Mouse (Mus musculus) hematopoietic stem cell, adult 5-6 weeks (primary cell): Measurements from ENCODE around the gene 8030411F24Rik. TPM values are rescaled to one million over a fixed set of nuclear protein-coding genes. Genes with fewer than 3 reads are reported as not detected.
"Not testable (repeated sequence)": the region's sequence is repeated elsewhere in the genome, so short reads cannot be mapped to it uniquely, and the experiment has no call there.

Source experiments
- ATAC-seq, 2 experiments: fragments of 125-278 bp in 1 of 2; replicated peaks in 1 of 2; 2 replicates each; pipeline ENCODE4 v1.8.0; 2016 to 2017; ENCODE audit warnings: inconsistent platforms in 2 of 2, mild to moderate bottlenecking in 2 of 2, moderate number of reproducible peaks in 2 of 2, low read depth in 1 of 2, moderate TSS enrichment in 1 of 2; ENCODE audit not compliant: low FRiP score in 2 of 2, poor library complexity in 2 of 2, severe bottlenecking in 2 of 2, insufficient read depth in 1 of 2, low TSS enrichment in 1 of 2
- total RNA-seq: library from RNA; stranded (forward); fragments of 172-1452, 232-1000 nt; gene quantifications from 2 replicates; pipeline ENCODE4 v1.2.3, GENCODE M21; 2017

Gene 8030411F24Rik
- total RNA-seq: not detected in 2 replicates

DNA sequence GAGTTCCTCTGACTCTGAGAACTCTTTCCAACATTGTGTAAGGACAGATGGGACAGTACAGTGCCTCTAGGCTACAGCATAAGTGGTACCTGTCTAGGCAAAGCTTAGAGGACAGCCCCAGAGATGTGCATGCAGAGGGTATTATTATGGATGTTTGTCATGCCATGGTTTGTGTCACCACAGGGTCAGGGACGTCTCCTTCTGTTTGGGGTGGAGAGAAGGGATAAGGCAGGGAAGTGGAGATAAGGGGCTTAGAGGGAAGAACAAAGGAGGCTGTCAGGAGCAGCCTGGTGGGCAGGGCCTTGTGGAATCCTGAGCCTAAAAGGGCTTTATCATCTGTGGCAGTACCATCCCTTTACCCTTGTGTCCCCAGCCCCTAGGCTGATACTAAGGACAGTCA, at the start of gene 8030411F24Rik:
Gene 8030411F24Rik, plus strand, starts transcription at position 301 of the 400 bp plus-strand sequence.
- ATAC-seq: no peak

DNA sequence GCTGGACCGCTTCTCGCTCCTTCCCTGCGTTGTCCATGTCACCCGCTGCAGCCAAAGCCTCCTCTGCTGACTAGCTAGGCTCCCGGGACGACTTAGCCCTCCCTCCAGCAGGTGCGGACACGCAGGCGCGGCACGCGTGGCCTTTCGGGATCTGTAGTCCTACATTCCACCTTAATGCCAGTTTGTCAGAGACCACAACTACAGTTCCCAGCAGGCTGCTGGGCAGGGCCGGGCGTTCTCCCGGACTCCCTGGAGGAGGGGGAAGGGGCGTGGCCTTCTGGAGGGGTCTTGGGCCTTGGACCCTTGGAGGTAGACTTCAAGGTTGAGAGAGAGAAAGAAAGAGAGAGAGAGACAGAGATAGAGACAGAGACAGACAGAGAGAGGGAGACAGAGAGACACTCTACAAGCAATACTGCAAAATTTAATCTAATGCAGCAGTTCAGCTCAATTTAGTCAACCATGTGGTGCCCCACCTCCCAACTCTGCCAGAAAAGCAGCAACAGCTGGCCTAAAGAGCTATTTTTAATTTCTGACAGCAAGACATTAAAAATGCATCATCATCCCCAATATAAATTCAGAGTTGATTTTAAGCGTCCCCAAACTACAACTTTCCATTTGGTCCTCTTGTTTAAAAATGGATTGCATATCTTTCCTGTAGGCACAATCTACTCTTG, 49.3 kb upstream of the 8030411F24Rik start, which contains the start of gene Napb:
Gene Napb, minus strand, starts transcription at position 141 of the 674 bp plus-strand sequence.
- ATAC-seq: peak; percentile 98 to 99

DNA sequence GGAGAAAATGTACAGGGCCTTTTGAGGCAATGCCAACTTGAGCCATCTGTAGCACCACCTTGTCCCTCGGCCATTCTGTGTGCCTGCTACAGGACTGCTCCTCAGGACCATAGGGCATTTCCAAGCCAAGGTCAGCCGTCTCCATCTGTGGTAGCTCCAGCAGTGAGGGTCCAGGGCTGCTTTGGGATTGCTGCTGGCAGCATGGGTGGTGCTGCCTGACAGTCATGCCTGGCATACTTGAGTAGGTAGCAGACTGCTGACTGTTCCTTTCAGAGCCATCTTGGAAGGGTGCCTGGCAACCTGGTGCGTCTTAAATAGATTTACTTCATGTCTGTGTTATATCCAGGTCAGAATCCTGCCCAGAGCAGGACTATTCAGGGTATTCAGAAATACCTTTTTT, 38.8 kb upstream of the 8030411F24Rik start:
- no peak for ATAC-seq

DNA sequence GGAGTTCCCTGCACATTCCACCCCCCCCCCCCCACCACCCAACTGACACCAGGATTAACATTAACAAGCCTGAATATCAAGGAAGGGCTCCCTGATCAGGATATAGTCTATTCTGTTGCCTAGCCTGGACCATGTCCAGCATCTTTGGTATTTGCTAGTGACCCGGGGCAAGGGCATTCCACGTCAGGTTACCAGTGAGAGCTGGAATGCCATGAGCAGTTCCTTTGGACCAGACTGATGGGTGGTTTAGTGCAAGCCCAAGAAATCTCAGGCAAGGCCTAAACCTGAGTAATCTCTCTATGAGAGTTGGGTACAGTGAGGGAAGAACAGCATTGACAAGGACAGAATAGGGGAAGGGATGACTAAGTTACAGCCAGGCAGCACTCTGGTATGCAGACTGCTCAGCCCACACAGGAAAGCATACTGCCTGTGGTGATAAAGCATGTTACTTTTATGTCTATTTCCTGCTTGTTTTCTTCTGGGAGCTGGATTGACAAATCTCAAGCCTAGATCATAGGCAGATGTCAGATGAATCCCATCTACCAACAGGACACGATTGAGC, 37.9 kb upstream of the 8030411F24Rik start:
- ATAC-seq: no peak

DNA sequence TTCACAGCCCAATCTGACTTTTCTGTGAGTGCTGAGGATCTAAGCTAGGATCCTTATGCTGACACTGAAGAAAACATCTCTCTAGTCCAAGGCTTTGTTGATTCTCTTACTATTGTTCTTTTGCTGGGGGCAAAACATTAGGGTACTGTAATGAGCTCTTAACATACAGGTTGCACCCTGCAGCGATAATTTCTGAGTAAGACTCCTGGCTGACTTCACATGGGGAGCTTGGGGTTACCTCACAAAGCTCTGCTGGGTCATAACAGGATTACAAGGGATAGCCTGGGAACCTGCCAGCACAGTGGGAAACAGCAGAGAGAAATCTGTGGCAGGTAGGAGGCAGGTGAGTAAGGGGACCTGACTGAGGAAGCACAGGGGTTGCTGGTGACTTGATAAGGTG, 31.8 kb upstream of the 8030411F24Rik start, which contains the start of gene Cstl1:
Gene Cstl1, plus strand, starts transcription at position 301 of the 400 bp plus-strand sequence.
- no peak for ATAC-seq

DNA sequence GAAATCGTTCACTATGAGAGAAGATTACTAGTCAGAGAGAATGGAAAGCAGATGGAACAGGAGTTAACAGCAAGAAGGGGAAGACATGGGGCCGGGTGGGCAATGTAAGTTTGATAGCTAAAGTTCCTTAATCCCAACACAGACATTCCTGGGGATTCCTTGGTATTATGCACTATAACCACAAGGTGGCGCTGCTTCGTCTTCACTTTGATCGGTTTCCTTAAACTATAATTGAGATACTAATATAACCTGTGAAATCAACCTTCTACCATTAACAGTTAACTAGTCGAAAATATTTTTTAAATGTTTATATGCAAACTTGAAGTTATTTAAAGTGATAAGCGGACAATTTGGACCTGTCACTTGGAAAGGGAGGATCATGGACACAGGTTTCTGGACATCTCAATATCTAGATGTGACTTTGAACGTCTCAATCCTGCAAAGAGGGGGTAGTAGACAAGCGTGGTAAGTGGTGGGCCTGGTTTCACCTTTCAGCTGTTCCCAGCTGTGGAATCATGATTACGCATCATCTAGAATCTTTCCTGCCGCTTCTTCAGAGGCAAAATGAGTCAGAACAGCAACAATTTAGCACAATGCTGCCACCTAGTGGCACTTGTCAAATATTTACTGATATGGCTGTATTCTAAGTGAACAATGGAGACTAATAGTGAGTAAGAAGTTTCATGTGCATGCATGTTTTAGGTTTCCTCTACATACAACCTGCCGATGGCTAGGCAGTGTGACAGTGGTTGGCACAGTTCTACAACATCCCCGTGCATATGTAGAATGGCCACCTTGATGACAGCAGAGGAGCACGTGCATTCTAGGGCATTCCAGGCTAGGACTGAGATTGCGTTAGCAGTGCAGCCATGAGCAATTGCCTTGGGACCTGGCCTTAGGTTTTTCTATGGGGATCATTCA, 29.7 kb upstream of the 8030411F24Rik start:
- peak; percentile 87 for ATAC-seq

DNA sequence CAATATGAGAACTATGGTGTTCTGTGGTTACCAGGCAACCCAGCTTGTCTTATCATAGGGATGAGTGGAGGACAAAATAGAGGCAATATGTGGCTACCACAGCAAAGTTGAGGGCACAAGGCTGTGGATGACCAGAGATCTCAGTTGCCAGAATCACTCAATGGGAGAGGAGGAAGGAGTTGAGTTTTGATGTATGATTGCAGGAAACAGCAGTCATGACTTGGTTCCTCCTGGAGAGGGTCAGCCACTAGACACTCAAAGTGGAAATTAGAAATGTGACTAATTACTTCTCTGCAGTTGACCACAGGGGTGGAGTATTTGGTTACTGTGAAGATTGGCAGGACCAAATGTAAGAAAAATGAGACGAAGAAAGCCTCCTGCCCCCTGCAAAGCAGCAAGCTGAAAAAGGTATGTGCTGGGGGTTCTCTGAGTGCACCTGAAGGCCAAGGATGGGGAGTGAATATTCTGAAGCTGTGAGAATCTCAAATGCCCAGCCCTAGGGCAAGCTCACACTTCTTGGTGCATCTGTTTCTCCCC, 27.4 kb upstream of the 8030411F24Rik start:
- peak in 1 of 2 experiments; percentile 36; a peak in 1 of 4 replicates for ATAC-seq

DNA sequence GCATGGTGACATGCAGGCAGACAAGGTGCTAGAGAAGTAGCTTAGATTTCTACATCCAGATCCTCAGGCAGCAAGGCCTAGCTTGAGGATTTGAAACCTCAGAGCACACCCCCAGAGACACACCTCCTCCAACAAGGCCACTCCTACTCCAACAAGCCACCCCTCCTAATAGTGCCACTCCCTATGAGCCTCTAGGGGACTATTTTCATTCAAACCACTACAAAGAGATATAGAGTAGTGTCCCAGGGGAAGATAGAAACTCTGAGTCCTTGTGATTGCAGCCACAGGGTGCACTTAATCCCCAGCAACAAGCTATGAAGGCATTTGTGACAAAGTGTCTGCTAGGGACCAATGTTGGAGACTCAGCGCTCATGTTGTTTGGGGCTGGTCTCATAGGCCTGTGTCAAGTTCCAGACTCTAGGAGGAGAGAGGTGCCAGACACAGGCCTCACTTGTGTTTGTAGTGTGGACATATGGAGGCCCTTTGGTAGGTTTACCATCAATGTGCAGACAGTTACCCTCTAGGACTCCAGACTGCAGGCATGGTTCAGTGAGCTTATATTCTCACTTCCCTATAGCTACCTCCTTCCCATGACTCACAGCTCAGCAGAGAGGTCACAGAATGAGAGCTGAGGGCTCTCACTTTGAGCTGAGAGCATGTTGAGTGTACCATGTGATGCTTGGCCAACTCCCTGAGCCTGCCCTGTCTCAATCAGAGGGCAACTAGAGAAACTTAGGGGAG, 18.0 kb upstream of the 8030411F24Rik start:
- ATAC-seq: no peak

DNA sequence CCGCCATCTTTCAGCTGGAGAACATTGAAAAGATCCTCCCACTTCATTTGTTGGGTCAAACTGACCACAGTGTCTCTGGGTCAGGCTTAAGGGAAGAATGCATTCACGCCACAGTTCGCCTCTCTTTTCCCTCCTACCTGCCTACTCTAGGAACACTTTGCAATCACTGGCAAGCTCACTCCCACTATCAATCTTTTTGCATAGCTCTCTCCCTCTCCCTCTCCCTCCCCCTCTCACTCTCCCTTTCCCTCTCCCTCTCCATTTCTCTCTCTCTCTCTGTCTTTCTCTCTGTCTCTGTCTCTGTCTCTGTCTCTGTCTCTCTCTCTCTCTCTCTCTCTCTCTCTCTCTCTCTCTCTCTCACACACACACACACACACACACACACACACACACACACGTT, 10.4 kb upstream of the 8030411F24Rik start, which contains the start of gene Cst11:
Gene Cst11, minus strand, starts transcription at position 101 of the 400 bp plus-strand sequence.
- ATAC-seq: not testable (repeated sequence)

DNA sequence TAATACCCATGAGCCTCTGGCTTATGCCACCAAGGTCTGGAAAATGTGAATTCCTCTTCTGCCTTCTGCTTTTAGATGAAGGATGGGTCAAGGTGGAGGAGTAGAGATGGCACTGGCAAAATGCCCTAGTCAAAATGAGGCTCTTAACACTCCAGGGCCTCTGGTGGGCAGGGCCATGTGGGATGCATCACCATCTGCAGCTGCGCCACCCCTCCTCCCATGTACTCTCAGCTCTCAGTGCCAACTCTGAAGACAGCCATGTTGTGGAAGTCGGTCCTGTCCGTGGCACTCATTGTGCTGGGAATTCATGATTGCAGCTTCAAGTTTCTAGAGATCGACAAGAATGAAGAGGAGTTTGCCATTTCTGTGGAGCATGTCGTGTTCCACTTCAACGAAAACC, 7.3 kb downstream of the 8030411F24Rik start, which contains the start of gene Cst12:
Gene Cst12, plus strand, starts transcription at position 220 of the 400 bp plus-strand sequence.
- ATAC-seq: no peak

DNA sequence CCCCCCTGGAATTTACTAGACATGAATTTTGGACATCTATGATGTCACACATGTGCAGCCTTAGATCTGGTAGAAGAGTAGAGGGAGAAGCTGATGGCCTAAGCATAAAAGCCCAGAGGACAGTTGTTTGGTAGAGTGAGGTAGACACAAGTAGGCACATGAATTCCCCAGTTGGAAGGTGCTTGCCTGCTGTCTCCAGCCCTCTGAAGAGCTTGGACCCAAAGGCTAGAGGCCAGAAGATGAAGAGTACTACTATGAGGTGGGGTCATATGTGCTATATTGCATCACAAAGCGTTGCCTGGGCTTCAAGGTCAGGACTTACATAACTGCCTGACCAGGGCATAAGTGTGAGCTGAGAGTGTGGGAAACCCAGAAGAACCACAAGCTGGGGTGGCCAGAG, 16.7 kb downstream of the 8030411F24Rik start, which contains the start of gene Cst8:
Gene Cst8, plus strand, starts transcription at position 301 of the 400 bp plus-strand sequence.
- no peak for ATAC-seq

DNA sequence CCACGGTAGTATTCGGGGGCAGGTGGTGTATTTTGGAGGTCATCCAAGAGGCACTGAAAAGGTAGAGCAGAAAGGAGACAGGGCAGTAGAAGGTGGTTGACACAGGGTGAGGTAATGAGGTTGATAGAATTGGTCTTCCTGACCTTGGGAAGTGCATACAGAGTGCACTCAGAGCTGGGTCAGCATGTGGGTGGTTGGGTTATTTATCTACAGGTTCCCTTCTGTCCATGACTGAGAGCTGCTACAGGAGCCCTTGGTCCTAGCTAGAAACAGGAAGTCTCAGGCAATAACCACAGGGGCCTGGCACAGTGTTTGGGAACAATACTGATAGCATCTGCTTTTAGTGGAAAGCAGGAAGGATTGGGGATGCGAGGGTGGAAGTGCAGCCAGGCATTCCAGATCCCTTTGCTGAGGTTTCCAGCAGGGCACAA, 19.7 kb downstream of the 8030411F24Rik start:
- peak; percentile 29 to 71; a peak in 3 of 4 replicates for ATAC-seq

DNA sequence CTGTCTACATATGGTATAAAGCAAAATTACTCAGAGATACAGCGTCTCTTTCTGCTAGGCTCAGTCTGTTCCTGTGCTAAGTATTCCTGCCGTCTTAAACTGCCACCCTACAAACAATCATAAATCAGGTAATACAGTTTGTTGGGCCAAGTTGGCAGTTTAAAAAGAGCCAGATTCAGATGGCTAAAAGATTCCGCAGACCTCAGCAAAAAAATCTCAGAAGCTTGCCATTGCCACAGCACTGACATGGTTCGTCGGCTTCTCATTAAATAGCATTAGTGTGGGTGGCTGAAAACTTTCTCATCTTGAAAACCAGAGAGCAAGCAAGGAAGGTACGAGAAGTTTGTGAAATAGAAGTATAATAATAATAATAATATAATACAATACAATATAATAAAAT, 24.9 kb downstream of the 8030411F24Rik start:
- no peak for ATAC-seq

DNA sequence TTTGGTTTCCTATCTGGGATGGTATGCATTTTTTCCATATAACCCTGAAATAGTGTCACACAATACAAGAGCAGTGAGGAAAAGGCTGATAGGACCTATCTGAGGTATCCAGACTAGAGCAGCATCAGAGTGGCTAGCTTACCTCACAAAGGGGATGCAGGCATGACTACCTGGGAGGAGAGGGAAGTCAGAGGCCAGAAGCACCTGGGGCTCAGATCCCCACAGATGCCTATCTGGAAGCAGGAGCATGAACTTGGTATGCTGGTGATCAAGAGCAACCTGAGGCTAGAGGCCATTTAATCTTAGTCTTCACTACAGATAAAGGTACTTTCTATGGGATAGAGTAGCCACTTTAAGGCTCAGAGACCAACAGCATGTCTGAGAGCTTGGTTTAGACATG, 38.1 kb downstream of the 8030411F24Rik start, which contains the start of gene Cst13:
Gene Cst13, plus strand, starts transcription at position 173 of the 400 bp plus-strand sequence.
- ATAC-seq: no peak

DNA sequence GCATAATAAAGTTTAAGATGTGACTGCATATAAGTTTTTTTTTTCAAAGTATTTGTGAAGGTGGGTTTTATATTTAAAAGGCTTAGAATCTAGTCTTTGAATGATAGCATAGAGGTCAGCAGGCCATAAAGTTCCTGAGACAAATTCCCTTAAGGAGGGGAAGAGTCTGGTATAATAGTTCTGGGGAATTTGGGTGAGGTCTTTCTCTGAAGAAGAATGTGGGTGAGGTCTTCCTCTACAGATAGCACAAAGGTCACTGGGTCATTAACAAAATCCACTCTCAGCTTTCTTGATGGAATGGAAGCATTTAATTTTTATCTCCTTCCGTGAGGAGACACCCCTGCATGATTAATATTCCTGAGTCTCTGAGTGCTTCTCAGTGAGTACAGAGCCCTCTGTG, 44.2 kb downstream of the 8030411F24Rik start:
- ATAC-seq: no peak

DNA sequence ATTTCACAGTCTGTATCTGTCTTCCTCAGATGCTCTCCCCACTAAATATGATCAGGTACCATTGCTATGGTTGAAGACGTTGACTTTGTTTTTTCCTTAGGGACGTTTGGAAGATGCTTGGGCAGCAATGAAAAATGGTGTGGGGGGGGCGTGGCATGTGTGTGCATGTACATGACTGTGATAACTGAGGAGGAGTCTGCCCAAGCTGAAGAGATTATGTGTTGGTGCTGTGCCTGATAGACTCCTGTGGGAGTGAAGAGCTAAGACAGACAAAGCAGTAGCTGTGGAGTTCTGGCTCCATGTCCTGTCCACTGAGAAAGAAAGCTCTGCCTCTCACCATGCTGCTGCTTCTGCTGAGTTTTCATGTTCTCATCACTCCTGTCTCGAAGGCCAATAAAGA, 53.1 kb downstream of the 8030411F24Rik start, which contains the start of gene Cst9:
Gene Cst9, plus strand, starts transcription at position 236 of the 400 bp plus-strand sequence.
- no peak for ATAC-seq
